Mouse (Mus musculus) forebrain, embryonic 13.5 days (tissue): ENCODE data around the gene Olfr142. TPM values are rescaled to one million over a fixed set of nuclear protein-coding genes. Genes with fewer than 3 reads are reported as not detected.
"Not testable (repeated sequence)": the region's sequence is repeated elsewhere in the genome, so short reads cannot be mapped to it uniquely, and the experiment has no call there.

Experiments
- ATAC-seq: fragments of 200-750 bp; cut with Nextera tagmentation; 2 replicates; pipeline ENCODE4 v1.8.0; 2017
- H3K27ac ChIP-seq: fragments of 300-500 bp; sonication (generic); 2 replicates; pipeline ENCODE4 v1.5.1; 2015; ENCODE audit warnings: inconsistent platforms, mild to moderate bottlenecking, moderate library complexity
- H3K27me3 ChIP-seq: fragments of 300-500 bp; sonication (generic); 2 replicates; pipeline ENCODE4 v1.6.1; 2015; ENCODE audit warnings: mild to moderate bottlenecking, inconsistent platforms
- H3K36me3 ChIP-seq: fragments of 300-500 bp; sonication (generic); 2 replicates; pipeline ENCODE4 v1.6.1; 2015; ENCODE audit warnings: mild to moderate bottlenecking, inconsistent platforms; ENCODE audit not compliant: poor library complexity, severe bottlenecking
- H3K4me1 ChIP-seq: fragments of 300-500 bp; sonication (generic); 2 replicates; pipeline ENCODE4 v1.6.1; 2015; ENCODE audit warnings: inconsistent platforms
- H3K4me2 ChIP-seq: fragments of 300-500 bp; sonication (generic); 2 replicates; pipeline ENCODE4 v1.6.1; 2015; ENCODE audit warnings: inconsistent platforms, mild to moderate bottlenecking, moderate library complexity
- H3K4me3 ChIP-seq: fragments of 300-500 bp; sonication (generic); 2 replicates; pipeline ENCODE4 v1.5.1; 2015; ENCODE audit warnings: mild to moderate bottlenecking, inconsistent platforms
- H3K9ac ChIP-seq: fragments of 300-500 bp; sonication (generic); 2 replicates; pipeline ENCODE4 v1.6.1; 2015; ENCODE audit warnings: mild to moderate bottlenecking, inconsistent platforms
- H3K9me3 ChIP-seq: fragments of 300-500 bp; sonication (generic); replicated peaks from 2 replicates; pipeline ENCODE4 v1.6.1; 2016; ENCODE audit warnings: inconsistent platforms
- WGBS: fragments of 180-500 bp; shearing (Covaris S2); methylation state at CpG from one replicate; pipeline ENCODE4 v1.1.7; 2015; 5-methylcytosine and 5-hydroxymethylcytosine counted together
- polyA plus RNA-seq: library from polyadenylated mRNA; unstranded; fragments of >200 nt; fragmentation: Nextera tagmentation; extraction: Ambion mirVana; gene quantifications from 2 replicates; pipeline ENCODE4 v1.2.1, GENCODE M21; 2015

Gene Olfr142
- polyA plus RNA-seq, result not detected in 2 replicates

DNA sequence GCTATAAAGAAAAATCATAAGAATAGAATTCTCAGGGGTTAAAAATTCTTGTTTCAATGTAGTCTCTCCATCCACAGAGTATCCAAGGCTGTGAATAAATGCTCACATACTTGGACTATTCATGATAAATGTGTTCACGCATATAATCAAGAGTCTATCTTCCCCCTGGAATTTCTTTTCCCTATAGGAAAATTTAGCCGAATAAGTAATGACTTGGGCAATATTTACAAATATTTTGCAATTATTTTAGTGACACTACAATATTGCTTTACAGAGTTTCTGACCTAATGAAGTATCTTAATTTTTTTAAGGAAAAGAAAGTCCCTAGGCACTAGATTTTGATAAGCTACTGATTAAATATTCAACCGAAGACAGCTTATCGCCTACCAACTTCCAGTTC lies at the start of gene Olfr142:
TSS of gene Olfr142 (minus strand) at position 101 of the 400 bp plus-strand sequence.
- H3K27ac ChIP-seq, result no peak within 1 kb of the TSS
- no peak within 1 kb of the TSS for H3K4me2 ChIP-seq
- H3K36me3 ChIP-seq, result no peaks in the 10 kb centered on the region
- no peaks in the 10 kb centered on the region for H3K27me3 ChIP-seq
- WGBS, result 96% methylated on average over 4 of the region's 4 CpGs
- H3K9me3 ChIP-seq, result no peaks in the 10 kb centered on the region
- H3K9ac ChIP-seq, result no peak within 1 kb of the TSS
- no peak within 1 kb of the TSS for H3K4me3 ChIP-seq
- no peak for ATAC-seq
- no peaks in the 10 kb centered on the region for H3K4me1 ChIP-seq

DNA sequence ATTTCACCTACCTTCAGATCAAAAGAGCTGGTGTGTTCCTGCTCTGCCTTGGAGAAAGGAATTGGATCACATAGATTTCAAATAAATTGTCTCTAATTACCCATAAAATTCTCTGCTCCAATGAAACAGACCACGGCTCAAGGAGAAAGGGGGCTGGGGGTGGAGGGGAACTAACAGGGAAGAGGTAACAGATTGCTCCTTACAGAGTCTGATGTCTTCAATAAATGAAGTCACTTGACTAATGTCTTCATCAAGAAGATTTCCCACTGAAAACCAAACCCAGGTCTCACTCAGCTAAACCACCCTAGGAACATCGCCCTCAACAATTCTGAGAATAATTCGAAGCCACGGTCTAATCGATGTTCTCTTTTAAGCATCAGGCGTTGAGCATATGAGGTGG lies 35.3 kb upstream of the Olfr142 start, which contains the start of gene Olfr1272:
TSS of gene Olfr1272 (minus strand) at position 101 of the 400 bp plus-strand sequence.
- no peak within 1 kb of the TSS for H3K4me3 ChIP-seq
- no peaks in the 10 kb centered on the region for H3K27me3 ChIP-seq
- ATAC-seq, result no peak
- no peaks in the 10 kb centered on the region for H3K36me3 ChIP-seq
- no peak within 1 kb of the TSS for H3K27ac ChIP-seq
- 77% methylated on average over 6 of the region's 6 CpGs for WGBS
- H3K9ac ChIP-seq, result no peak within 1 kb of the TSS
- H3K4me1 ChIP-seq, result no peaks in the 10 kb centered on the region
- no peak within 1 kb of the TSS for H3K4me2 ChIP-seq
- H3K9me3 ChIP-seq, result no peaks in the 10 kb centered on the region

DNA sequence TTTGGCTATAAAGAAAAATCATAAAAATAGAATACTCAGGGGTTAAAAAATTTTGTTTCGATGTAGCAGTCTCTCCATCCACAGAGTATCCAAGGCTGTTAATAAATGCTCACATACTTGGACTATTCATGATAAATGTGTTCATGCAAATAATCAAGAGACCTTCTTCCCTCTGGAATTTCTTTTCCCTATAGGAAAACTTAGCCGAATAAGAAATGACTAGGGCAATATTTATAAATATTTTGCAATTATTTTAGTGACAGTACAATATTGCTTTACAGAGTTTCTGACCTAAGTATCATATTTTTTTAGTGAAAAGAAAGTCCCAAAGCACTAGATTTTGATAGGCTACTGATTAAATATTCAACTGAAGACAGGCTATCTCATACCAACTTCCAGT lies 13.5 kb upstream of the Olfr142 start, which contains the start of gene Olfr1271:
TSS of gene Olfr1271 (minus strand) at position 101 of the 400 bp plus-strand sequence.
- WGBS, result 97% methylated on average over 2 of the region's 2 CpGs
- Histone ChIP-seq H3K36me3 (no peaks in the 10 kb centered on the region), H3K9ac (no peak within 1 kb of the TSS), H3K4me2 (no peak within 1 kb of the TSS), H3K27ac (no peak within 1 kb of the TSS), H3K4me3 (no peak within 1 kb of the TSS), H3K27me3 (no peaks in the 10 kb centered on the region), H3K4me1 (no peaks in the 10 kb centered on the region), H3K9me3 (no peaks in the 10 kb centered on the region)
- ATAC-seq, result no peak

DNA sequence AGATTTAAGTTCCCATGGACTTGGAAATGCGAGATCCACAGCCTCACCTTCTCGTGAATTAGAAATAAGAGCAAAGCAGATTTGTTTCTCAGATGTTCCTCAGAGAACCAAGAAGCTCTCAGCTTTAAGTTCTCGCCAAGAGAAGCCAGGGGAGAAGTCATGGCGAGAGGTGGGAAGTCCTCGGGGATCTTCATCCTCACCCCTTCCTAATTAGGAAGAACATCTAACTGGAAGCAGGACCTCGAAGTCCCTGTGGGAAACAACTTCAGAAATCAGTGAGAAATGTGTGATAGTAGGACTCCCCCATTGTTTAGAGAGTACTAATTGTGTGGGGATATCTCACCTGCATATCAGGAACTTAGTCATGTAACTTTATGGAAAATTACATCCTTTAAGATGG lies 33.0 kb downstream of the Olfr142 start, which contains the start of gene Olfr1506:
TSS of gene Olfr1506 (minus strand) at position 101 of the 400 bp plus-strand sequence.
- H3K9me3 ChIP-seq, H3K4me3 ChIP-seq, H3K4me2 ChIP-seq, H3K27ac ChIP-seq, H3K4me1 ChIP-seq, H3K9ac ChIP-seq, ATAC-seq, H3K27me3 ChIP-seq, H3K36me3 ChIP-seq: not testable (repeated sequence)
- no CpG with 5 or more reads among the region's 6 CpGs for WGBS

Other genes starting within 250 kb of the Olfr142 start
- gene Olfr1263, start 245.5 kb downstream of the Olfr142 start, polyA plus RNA-seq, result not detected in 2 replicates
- gene Olfr1264, start 232.0 kb downstream of the Olfr142 start, polyA plus RNA-seq, result not detected in 2 replicates
- not detected in 2 replicates for gene Olfr1265, start 222.3 kb downstream of the Olfr142 start, polyA plus RNA-seq
- not detected in 2 replicates for gene Olfr140, start 194.0 kb downstream of the Olfr142 start, polyA plus RNA-seq
- not detected in 2 replicates for gene Olfr1269, start 136.2 kb downstream of the Olfr142 start, polyA plus RNA-seq
- gene Olfr32, start 115.3 kb downstream of the Olfr142 start, polyA plus RNA-seq, result not detected in 2 replicates
- gene Olfr1270, start 104.5 kb downstream of the Olfr142 start, polyA plus RNA-seq, result not detected in 2 replicates
- not detected in 2 replicates for gene Olfr1506, start 33.1 kb downstream of the Olfr142 start, polyA plus RNA-seq
- gene Olfr1271, start 13.4 kb upstream of the Olfr142 start, polyA plus RNA-seq, result not detected in 2 replicates
- gene Olfr1272, start 35.2 kb upstream of the Olfr142 start, polyA plus RNA-seq, result not detected in 2 replicates
- gene Gm13769, start 64.6 kb upstream of the Olfr142 start, polyA plus RNA-seq, result 0.08 TPM in 1 of 2 replicates, not detected in the other
- gene Olfr1274-ps, start 141.1 kb upstream of the Olfr142 start, polyA plus RNA-seq, result not detected in 2 replicates